Mouse (Mus musculus) left cerebral cortex, postnatal 36 days (tissue): ENCODE results near the gene Dmrtc1a. TPM values are rescaled to one million over a fixed set of nuclear protein-coding genes. Genes with fewer than 3 reads are reported as not detected.
"Not testable (repeated sequence)": the region's sequence is repeated elsewhere in the genome, so short reads cannot be mapped to it uniquely, and the experiment has no call there.

Source experiments
- DNase-seq, 2 experiments: peaks; one replicate each; pipeline ENCODE4 v3.0.0; 2021 to 2022; ENCODE audit warnings: low spot score in 2 of 2, mixed read lengths in 1 of 2
- intact Hi-C: fragments of 180-260 bp; cut with DNase I; formaldehyde crosslinking; loops from one replicate; pipeline ENCODE4 v1.15.1; 2025
- total RNA-seq, 2 experiments: library from RNA; stranded (reverse); gene quantifications; 2 replicates each; pipeline ENCODE4 v1.2.3; 2021

The Dmrtc1a gene
- total RNA-seq, result 1 to 10 TPM; 5.5 to 7.0 TPM

GRCm38 (mm10) chrX:102908587-102908986 is at the start of gene Dmrtc1a, which contains the start of gene 1700011M02Rik:
Dmrtc1a (minus strand) TSS chrX:102908687.
1700011M02Rik (plus strand) TSS chrX:102908905.
- intact Hi-C loops, DNase-seq: not testable (repeated sequence)

GRCm38 (mm10) chrX:102950136-102950535 is 41.6 kb upstream of the Dmrtc1a start:
- intact Hi-C loops, result loop anchor here (10.0 kb wide), 1 partner anchor 235 kb away; the partner anchor contains the start of gene Nap1l2
- DNase-seq, result not testable (repeated sequence)

- intact Hi-C loops, result no loop called here
- DNase-seq, result no peak
Observed at GRCm38 (mm10) chrX:102936743-102937142, 28.3 kb upstream of the Dmrtc1a start.

- no peak for DNase-seq
- intact Hi-C loops, result no loop called here
Observed at GRCm38 (mm10) chrX:102934395-102934764, 25.9 kb upstream of the Dmrtc1a start.

GRCm38 (mm10) chrX:102933571-102934394 is 25.3 kb upstream of the Dmrtc1a start:
- intact Hi-C loops, result no loop called here
- peak; percentile 57 to 75 for DNase-seq

GRCm38 (mm10) chrX:102932992-102933570 is 24.6 kb upstream of the Dmrtc1a start:
- DNase-seq, result no peak
- intact Hi-C loops, result no loop called here

- intact Hi-C loops, DNase-seq: not testable (repeated sequence)
Observed at GRCm38 (mm10) chrX:102928072-102928471, 19.6 kb upstream of the Dmrtc1a start, which contains the start of gene 1700018G05Rik. 1700018G05Rik (plus strand) TSS chrX:102928372.

GRCm38 (mm10) chrX:102926707-102927106 is 18.2 kb upstream of the Dmrtc1a start:
- intact Hi-C loops, result not testable (repeated sequence)
- peak; percentile 11 to 13 for DNase-seq

GRCm38 (mm10) chrX:102914823-102915222 is 6.3 kb upstream of the Dmrtc1a start:
- DNase-seq, intact Hi-C loops: not testable (repeated sequence)

GRCm38 (mm10) chrX:102867871-102868270 is 40.6 kb downstream of the Dmrtc1a start, which contains the start of gene 1700031F05Rik:
1700031F05Rik (minus strand) TSS chrX:102867971.
- DNase-seq, result no peak
- intact Hi-C loops, result no loop called here

GRCm38 (mm10) chrX:102854516-102854915 is 54.0 kb downstream of the Dmrtc1a start, which contains the start of gene Dmrtc1c2:
Dmrtc1c2 (minus strand) TSS chrX:102854616.
- DNase-seq, intact Hi-C loops: not testable (repeated sequence)

Other genes with a start within 250 kb of the Dmrtc1a start
- not detected for gene Gm3880, start 221.7 kb downstream of the Dmrtc1a start, total RNA-seq
- not detected for gene Gm9112, start 201.1 kb downstream of the Dmrtc1a start, total RNA-seq
- not detected for gene Dmrtc1b, start 200.8 kb downstream of the Dmrtc1a start, total RNA-seq
- not detected for gene Dmrtc1c1, start 105.7 kb downstream of the Dmrtc1a start, total RNA-seq
- not detected for gene Dmrtc1c2, start 54.1 kb downstream of the Dmrtc1a start, total RNA-seq
- not detected for gene 1700031F05Rik, start 40.7 kb downstream of the Dmrtc1a start, total RNA-seq
- not detected for gene 1700011M02Rik, start 218 bp upstream of the Dmrtc1a start, total RNA-seq
- gene 1700018G05Rik, start 19.7 kb upstream of the Dmrtc1a start, total RNA-seq, result not detected